25 mouse cellular contexts compared by ENCODE assay signal in the genomic region with DNA sequence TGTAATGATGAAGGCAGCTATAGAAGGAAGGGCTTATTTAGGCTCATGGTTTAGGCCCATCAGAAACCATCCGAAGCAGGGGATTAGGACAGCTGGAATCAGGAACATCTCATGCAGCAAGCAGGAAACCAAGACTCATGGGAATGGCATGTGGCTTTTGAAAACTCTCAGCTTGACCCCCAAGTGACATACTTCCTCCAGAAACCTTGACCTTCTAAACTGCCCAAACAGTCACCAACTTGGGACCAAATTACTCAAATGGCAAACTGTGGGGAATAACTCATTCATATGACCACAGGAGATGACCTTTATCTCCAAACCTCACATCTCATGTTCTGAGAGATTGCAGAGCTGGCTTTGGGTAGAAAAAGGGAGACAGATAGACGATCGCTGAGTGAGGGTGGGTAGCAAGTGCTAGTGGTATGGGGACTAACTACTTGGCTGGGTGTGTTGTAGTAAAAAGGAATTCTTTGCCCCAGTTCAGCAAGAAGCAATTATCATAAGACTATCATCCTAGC. TPM values are rescaled to one million over a fixed set of nuclear protein-coding genes. Genes with fewer than 3 reads are reported as not detected.
DNase-seq lines count a peak whose midpoint lies in the region; ATAC-seq lines count a peak whose summit lies in the region.
"Had no signal": no experiment of that assay in that cellular context is flagged by ENCODE, and none has a peak within 500 bp of the region (broad histone marks: within the 10 kb centered on the region; RNA-seq: fewer than 3 reads in every experiment).

No protein-coding gene starts in this region.

- H3K4me3 ChIP-seq in midbrain, embryonic 16.5 days (ENCODE audit: low read depth, low read length): no peak overlapping the region
- H3K4me3 ChIP-seq: forebrain, embryonic 10.5 days; forebrain, embryonic 13.5 days; heart, embryonic 12.5 days; heart, embryonic 15.5 days; hindbrain, embryonic 10.5 days; hindbrain, embryonic 13.5 days; intestine, embryonic 15.5 days had no signal

- peaks cover 3% of the 10 kb centered on the region for H3K27me3 ChIP-seq in midbrain, embryonic 16.5 days (ENCODE audit: control insufficient read depth, insufficient read depth, low read depth, low read length)
- H3K27me3 ChIP-seq: intestine, embryonic 15.5 days; Patski had no signal

- peak; percentile 69 for DNase-seq in adrenal gland, adult 2 months
- DNase-seq in adrenal gland, postnatal 25 days: no peak
- DNase-seq in heart, adult 11 months: peak; percentile 68
- DNase-seq in heart, adult 8-10 months (ENCODE audit: low spot score): no peak
- DNase-seq in adrenal gland, postnatal 36 days: peak; percentile 17 to 27
- DNase-seq: cerebellum, adult 18-20 months; cerebellum, adult 9-10 months; cerebellum, postnatal 14 days; gastrocnemius, postnatal 10 days; gastrocnemius, postnatal 36 days; heart, postnatal 10 days; heart, postnatal 36 days; kidney, adult 11 months; kidney, adult 8-10 months had no signal

- no peaks in the 10 kb centered on the region for H3K9me3 ChIP-seq in midbrain, embryonic 16.5 days (replicated peaks; ENCODE audit: control insufficient read depth, low read length, poor library complexity, severe bottlenecking)
- H3K9me3 ChIP-seq: forebrain, embryonic 10.5 days; forebrain, embryonic 13.5 days; heart, embryonic 12.5 days; heart, embryonic 15.5 days; hindbrain, embryonic 10.5 days; hindbrain, embryonic 13.5 days; intestine, embryonic 15.5 days had no signal

- H3K4me2 ChIP-seq in midbrain, embryonic 16.5 days (ENCODE audit: low read length): no peak overlapping the region
- H3K4me2 ChIP-seq: forebrain, embryonic 13.5 days; heart, embryonic 12.5 days; heart, embryonic 15.5 days; hindbrain, embryonic 13.5 days; intestine, embryonic 15.5 days had no signal

- no peak for ATAC-seq in midbrain, embryonic 16.5 days
- ATAC-seq: forebrain, embryonic 13.5 days; forebrain, embryonic 16.5 days; hindbrain, embryonic 16.5 days; intestine, embryonic 15.5 days; Patski had no signal

- H3K9ac ChIP-seq in midbrain, embryonic 16.5 days (ENCODE audit: low read depth, low read length): no peak overlapping the region
- H3K9ac ChIP-seq: forebrain, embryonic 13.5 days; heart, embryonic 12.5 days; heart, embryonic 15.5 days; hindbrain, embryonic 13.5 days; intestine, embryonic 15.5 days had no signal

- H3K4me1 ChIP-seq in midbrain, embryonic 16.5 days (ENCODE audit: control insufficient read depth, insufficient read depth, low read length): peaks cover 3% of the 10 kb centered on the region
- H3K4me1 ChIP-seq: forebrain, embryonic 13.5 days; heart, embryonic 12.5 days; heart, embryonic 15.5 days had no signal

- WGBS in midbrain, embryonic 16.5 days: 76% methylated on average over 3 of the region's 3 CpGs

- H3K36me3 ChIP-seq in midbrain, embryonic 16.5 days (ENCODE audit: control insufficient read depth, insufficient read depth, low read length): no peaks in the 10 kb centered on the region
- H3K36me3 ChIP-seq: forebrain, embryonic 10.5 days; heart, embryonic 12.5 days; heart, embryonic 15.5 days; hindbrain, embryonic 10.5 days; hindbrain, embryonic 13.5 days; intestine, embryonic 15.5 days had no signal

- H3K27ac ChIP-seq in midbrain, embryonic 16.5 days (ENCODE audit: low read length): no peak overlapping the region
- H3K27ac ChIP-seq: forebrain, embryonic 10.5 days; forebrain, embryonic 13.5 days; heart, embryonic 15.5 days; hindbrain, embryonic 10.5 days; hindbrain, embryonic 13.5 days; intestine, embryonic 15.5 days had no signal

RNA-seq across cellular contexts. Expression of a gene that starts 7.3 kb away (rescaled TPM):
- total RNA-seq in adrenal gland, adult 2 months (2021): 10 to 100 TPM; 45.3 to 47.9 TPM
- polyA plus RNA-seq in adrenal gland, adult 2 months (2012; rRNA removed): 27.3 and 30.4 TPM in 2 replicates
- total RNA-seq in adrenal gland, postnatal 25 days (2021): 38.1 and 53.4 TPM in 2 replicates
- 10 to 100 TPM; 17.6 to 21.7 (median 18.8) TPM for total RNA-seq in heart, adult 8-10 months (2022)
- total RNA-seq in adrenal gland, postnatal 36 days (2021): 10 to 100 TPM; 40.4 to 62.4 TPM
- polyA plus RNA-seq in midbrain, embryonic 16.5 days (2015; fragmentation: Nextera tagmentation; extraction: Ambion mirVana): 27.6 and 28.6 TPM in 2 replicates

Comparison
In these comparisons a context has a peak if more than half of its experiments do, and no peak if none do; other contexts are left out.
1. DNase-seq: peak in adrenal gland, adult 2 months (single experiment), heart, adult 11 months (single experiment) and adrenal gland, postnatal 36 days (2 of 2); none in adrenal gland, postnatal 25 days (single experiment) and heart, adult 8-10 months (single experiment).